Mouse (Mus musculus): ENCODE measurements around the gene Cux2. TPM values are rescaled to one million over a fixed set of nuclear protein-coding genes. Genes with fewer than 3 reads are reported as not detected.

The Cux2 gene
- polyA plus RNA-seq, 1 experiment from 2014 or later = 0.47 TPM

GRCm38 (mm10) chr5:121902809-121903745 lies 146.8 kb downstream of the Cux2 start:
- Histone ChIP-seq H3K4me2 (replicated peaks; ENCODE audit: low read depth, low read length) (no peak overlapping the region), H3K27me3 (replicated peaks; ENCODE audit: insufficient read depth, low read length) (no peaks in the 10 kb centered on the region), H3K4me3 (ENCODE audit: low read depth, low read length) (no peak overlapping the region), H3K27ac (ENCODE audit: low read length) (no peak overlapping the region), H3K36me3 (ENCODE audit: insufficient read depth, low read length) (no peaks in the 10 kb centered on the region), H3K4me1 (ENCODE audit: insufficient read depth, low read depth, low read length) (no peaks in the 10 kb centered on the region), H3K9me3 (ENCODE audit: low read length) (no peaks in the 10 kb centered on the region), H3K9ac (replicated peaks; ENCODE audit: low read depth) (no peak overlapping the region)
- no peak for ATAC-seq
- TF ChIP-seq CTCF (IDR thresholded peaks at IDR 0.05) (no peak), EP300 (IDR thresholded peaks at IDR 0.05) (no peak)
- WGBS = 56% methylated on average over 23 of the region's 23 CpGs
- no peak for DNase-seq (ENCODE audit: low spot score)

GRCm38 (mm10) chr5:121895117-121895756 lies 154.7 kb downstream of the Cux2 start:
- no peaks in the 10 kb centered on the region for H3K9me3 ChIP-seq (ENCODE audit: low read length)
- H3K36me3 ChIP-seq (ENCODE audit: insufficient read depth, low read length) = no peaks in the 10 kb centered on the region
- DNase-seq (ENCODE audit: low spot score) (peak; percentile 8), ATAC-seq (no peak)
- H3K27ac ChIP-seq (ENCODE audit: low read length) = no peak overlapping the region
- 50% methylated on average over 24 of the region's 24 CpGs for WGBS
- H3K27me3 ChIP-seq (replicated peaks; ENCODE audit: insufficient read depth, low read length) = no peaks in the 10 kb centered on the region
- H3K4me3 ChIP-seq (ENCODE audit: low read depth, low read length) = no peak overlapping the region
- no peak overlapping the region for H3K4me2 ChIP-seq (replicated peaks; ENCODE audit: low read depth, low read length)
- H3K9ac ChIP-seq (replicated peaks; ENCODE audit: low read depth) = no peak overlapping the region
- TF ChIP-seq CTCF (IDR thresholded peaks at IDR 0.05) (no peak), EP300 (IDR thresholded peaks at IDR 0.05) (no peak)
- H3K4me1 ChIP-seq (ENCODE audit: insufficient read depth, low read depth, low read length) = no peaks in the 10 kb centered on the region

GRCm38 (mm10) chr5:121894647-121895046 lies 155.3 kb downstream of the Cux2 start:
- ATAC-seq (no peak), DNase-seq (ENCODE audit: low spot score) (no peak)
- H3K9me3 ChIP-seq (ENCODE audit: low read length) = no peaks in the 10 kb centered on the region
- 73% methylated on average over 10 of the region's 10 CpGs for WGBS
- H3K36me3 ChIP-seq (ENCODE audit: insufficient read depth, low read length) = no peaks in the 10 kb centered on the region
- H3K4me1 ChIP-seq (ENCODE audit: insufficient read depth, low read depth, low read length) = no peaks in the 10 kb centered on the region
- no peak overlapping the region for H3K27ac ChIP-seq (ENCODE audit: low read length)
- H3K27me3 ChIP-seq (replicated peaks; ENCODE audit: insufficient read depth, low read length) = no peaks in the 10 kb centered on the region
- H3K4me3 ChIP-seq (ENCODE audit: low read depth, low read length) = no peak overlapping the region
- no peak overlapping the region for H3K9ac ChIP-seq (replicated peaks; ENCODE audit: low read depth)
- H3K4me2 ChIP-seq (replicated peaks; ENCODE audit: low read depth, low read length) = no peak overlapping the region
- TF ChIP-seq CTCF (IDR thresholded peaks at IDR 0.05) (no peak), EP300 (IDR thresholded peaks at IDR 0.05) (no peak)

GRCm38 (mm10) chr5:121893581-121893980 lies 156.3 kb downstream of the Cux2 start:
- H3K9ac ChIP-seq (replicated peaks; ENCODE audit: low read depth) = no peak overlapping the region
- 25% methylated on average over 3 of the region's 3 CpGs for WGBS
- no peak overlapping the region for H3K4me2 ChIP-seq (replicated peaks; ENCODE audit: low read depth, low read length)
- no peak overlapping the region for H3K27ac ChIP-seq (ENCODE audit: low read length)
- H3K4me1 ChIP-seq (ENCODE audit: insufficient read depth, low read depth, low read length) = no peaks in the 10 kb centered on the region
- ATAC-seq (no peak), DNase-seq (ENCODE audit: low spot score) (peak; percentile 18)
- no peaks in the 10 kb centered on the region for H3K9me3 ChIP-seq (ENCODE audit: low read length)
- H3K36me3 ChIP-seq (ENCODE audit: insufficient read depth, low read length) = no peaks in the 10 kb centered on the region
- no peak overlapping the region for H3K4me3 ChIP-seq (ENCODE audit: low read depth, low read length)
- no peak for TF ChIP-seq EP300 (IDR thresholded peaks at IDR 0.05)
- TF ChIP-seq CTCF (IDR thresholded peaks at IDR 0.05) = peak; percentile 58
- no peaks in the 10 kb centered on the region for H3K27me3 ChIP-seq (replicated peaks; ENCODE audit: insufficient read depth, low read length)

GRCm38 (mm10) chr5:121892281-121892680 lies 157.6 kb downstream of the Cux2 start:
- ATAC-seq = no peak
- Histone ChIP-seq H3K4me1 (ENCODE audit: insufficient read depth, low read depth, low read length) (no peaks in the 10 kb centered on the region), H3K27me3 (replicated peaks; ENCODE audit: insufficient read depth, low read length) (no peaks in the 10 kb centered on the region), H3K4me2 (replicated peaks; ENCODE audit: low read depth, low read length) (no peak overlapping the region), H3K36me3 (ENCODE audit: insufficient read depth, low read length) (no peaks in the 10 kb centered on the region), H3K27ac (ENCODE audit: low read length) (no peak overlapping the region), H3K4me3 (ENCODE audit: low read depth, low read length) (no peak overlapping the region), H3K9ac (replicated peaks; ENCODE audit: low read depth) (no peak overlapping the region), H3K9me3 (ENCODE audit: low read length) (no peaks in the 10 kb centered on the region)
- WGBS = 80% methylated on average over 14 of the region's 14 CpGs
- TF ChIP-seq CTCF (IDR thresholded peaks at IDR 0.05) (no peak), EP300 (IDR thresholded peaks at IDR 0.05) (no peak)
- no peak for DNase-seq (ENCODE audit: low spot score)

GRCm38 (mm10) chr5:121890925-121891324 lies 159.0 kb downstream of the Cux2 start:
- no peaks in the 10 kb centered on the region for H3K36me3 ChIP-seq (ENCODE audit: insufficient read depth, low read length)
- H3K4me1 ChIP-seq (ENCODE audit: insufficient read depth, low read depth, low read length) = no peaks in the 10 kb centered on the region
- H3K9ac ChIP-seq (replicated peaks; ENCODE audit: low read depth) = no peak overlapping the region
- H3K9me3 ChIP-seq (ENCODE audit: low read length) = no peaks in the 10 kb centered on the region
- H3K4me3 ChIP-seq (ENCODE audit: low read depth, low read length) = no peak overlapping the region
- DNase-seq (ENCODE audit: low spot score) = no peak
- no peak for ATAC-seq
- no peaks in the 10 kb centered on the region for H3K27me3 ChIP-seq (replicated peaks; ENCODE audit: insufficient read depth, low read length)
- H3K27ac ChIP-seq (ENCODE audit: low read length) = no peak overlapping the region
- no peak for TF ChIP-seq CTCF (IDR thresholded peaks at IDR 0.05)
- TF ChIP-seq EP300 (IDR thresholded peaks at IDR 0.05) = no peak
- H3K4me2 ChIP-seq (replicated peaks; ENCODE audit: low read depth, low read length) = no peak overlapping the region
- WGBS = 92% methylated on average over 7 of the region's 7 CpGs
